Mouse (Mus musculus) embryonic facial prominence, embryonic 12.5 days (tissue): Measurements from ENCODE around the gene Stox2. TPM values are rescaled to one million over a fixed set of nuclear protein-coding genes. Genes with fewer than 3 reads are reported as not detected.

Experiments
- ATAC-seq: fragments of 200-750 bp; cut with Nextera tagmentation; 2 replicates; pipeline ENCODE4 v1.8.0; 2017; ENCODE audit not compliant: insufficient number of reproducible peaks, insufficient read depth, low FRiP score, low TSS enrichment
- H3K27ac ChIP-seq: fragments of 300-500 bp; sonication (generic); 2 replicates; pipeline ENCODE4 v1.5.1; 2016; ENCODE audit warnings: mild to moderate bottlenecking
- H3K27me3 ChIP-seq: fragments of 300-500 bp; sonication (generic); 2 replicates; pipeline ENCODE4 v1.6.1; 2016; ENCODE audit warnings: mild to moderate bottlenecking, moderate library complexity
- H3K36me3 ChIP-seq: fragments of 300-500 bp; sonication (generic); 2 replicates; pipeline ENCODE4 v1.6.1; 2016; ENCODE audit warnings: mild to moderate bottlenecking
- H3K4me1 ChIP-seq: fragments of 300-500 bp; sonication (generic); 2 replicates; pipeline ENCODE4 v1.6.1; 2016
- H3K4me2 ChIP-seq: fragments of 300-500 bp; sonication (generic); replicated peaks from 2 replicates; pipeline ENCODE4 v1.6.1; 2016; ENCODE audit warnings: mild to moderate bottlenecking, moderate library complexity
- H3K4me3 ChIP-seq: fragments of 300-500 bp; sonication (generic); 2 replicates; pipeline ENCODE4 v1.5.1; 2016; ENCODE audit warnings: mild to moderate bottlenecking
- H3K9ac ChIP-seq: fragments of 300-500 bp; sonication (generic); 2 replicates; pipeline ENCODE4 v1.6.1; 2016; ENCODE audit warnings: mild to moderate bottlenecking, moderate library complexity
- H3K9me3 ChIP-seq: fragments of 300-500 bp; sonication (generic); 2 replicates; pipeline ENCODE4 v1.6.1; 2016; ENCODE audit warnings: mild to moderate bottlenecking, moderate library complexity
- WGBS: fragments of 180-500 bp; shearing (Covaris S2); methylation state at CpG from one replicate; pipeline ENCODE4 v1.1.7; 2016; 5-methylcytosine and 5-hydroxymethylcytosine counted together
- polyA plus RNA-seq: library from polyadenylated mRNA; unstranded; fragments of >200 nt; fragmentation: Nextera tagmentation; extraction: Ambion mirVana; gene quantifications from 2 replicates; pipeline ENCODE4 v1.2.1, GENCODE M21; 2016

Stox2 gene
- polyA plus RNA-seq, 1 experiment from 2014 or later: 23.9 TPM

- no peaks in the 10 kb centered on the region for H3K9me3 ChIP-seq
- H3K27me3 ChIP-seq: no peaks in the 10 kb centered on the region
- 57% methylated on average over 12 of the region's 12 CpGs for WGBS
- H3K27ac ChIP-seq: no peak overlapping the region
- H3K4me1 ChIP-seq: peaks cover 23% of the 10 kb centered on the region
- no peak for ATAC-seq
- H3K4me3 ChIP-seq: no peak overlapping the region
- H3K4me2 ChIP-seq: no peak overlapping the region
- no peak overlapping the region for H3K9ac ChIP-seq
- 0 out of 2 replicates have a peak, but pooled peaks cover 4% of the 10 kb centered on the region for H3K36me3 ChIP-seq
These were observed 185.2 kb downstream of the Stox2 start for GRCm38 (mm10) chr8:47260751-47261474.

- Histone ChIP-seq H3K4me2 (no peak overlapping the region), H3K4me3 (no peak overlapping the region), H3K27ac (no peak overlapping the region), H3K9ac (no peak overlapping the region), H3K36me3 (no peaks in the 10 kb centered on the region), H3K4me1 (peaks cover 13% of the 10 kb centered on the region; the same call in 1 of the 2 replicates), H3K9me3 (no peaks in the 10 kb centered on the region), H3K27me3 (no peaks in the 10 kb centered on the region)
- no peak for ATAC-seq
- WGBS: 69% methylated on average over 3 of the region's 4 CpGs
These were observed 195.3 kb downstream of the Stox2 start for GRCm38 (mm10) chr8:47250832-47251231.

GRCm38 (mm10) chr8:47245116-47245515 lies 201.0 kb downstream of the Stox2 start:
- Histone ChIP-seq H3K4me2 (no peak overlapping the region), H3K27me3 (no peaks in the 10 kb centered on the region)
- 75% methylated on average over 4 of the region's 4 CpGs for WGBS

GRCm38 (mm10) chr8:47244202-47244601 lies 202.0 kb downstream of the Stox2 start:
- no peaks in the 10 kb centered on the region for H3K9me3 ChIP-seq
- 90% methylated on average over 15 of the region's 15 CpGs for WGBS
- peaks cover 33% of the 10 kb centered on the region for H3K4me1 ChIP-seq
- no peaks in the 10 kb centered on the region for H3K36me3 ChIP-seq
- H3K27me3 ChIP-seq: no peaks in the 10 kb centered on the region
- no peak overlapping the region for H3K9ac ChIP-seq
- no peak overlapping the region for H3K27ac ChIP-seq
- H3K4me2 ChIP-seq: no peak overlapping the region
- H3K4me3 ChIP-seq: no peak overlapping the region
- ATAC-seq: no peak

More at GRCm38 (mm10) chr8:47245116-47245515, 201.0 kb downstream of the Stox2 start:
- Histone ChIP-seq H3K36me3 (no peaks in the 10 kb centered on the region), H3K9me3 (no peaks in the 10 kb centered on the region), H3K27ac (no peak overlapping the region), H3K9ac (no peak overlapping the region), H3K4me3 (no peak overlapping the region), H3K4me1 (peaks cover 29% of the 10 kb centered on the region)
- ATAC-seq: no peak

- Histone ChIP-seq H3K4me3 (no peak overlapping the region), H3K4me2 (peak overlapping the region; percentile 57; the same call in 1 of the 2 replicates), H3K36me3 (no peaks in the 10 kb centered on the region), H3K9ac (no peak overlapping the region), H3K27ac (no peak overlapping the region), H3K27me3 (no peaks in the 10 kb centered on the region), H3K4me1 (peaks cover 33% of the 10 kb centered on the region), H3K9me3 (no peaks in the 10 kb centered on the region)
- 74% methylated on average over 12 of the region's 12 CpGs for WGBS
- no peak for ATAC-seq
These were observed 202.5 kb downstream of the Stox2 start for GRCm38 (mm10) chr8:47243631-47244030.

GRCm38 (mm10) chr8:47243016-47243630 lies 203.0 kb downstream of the Stox2 start:
- Histone ChIP-seq H3K36me3 (no peaks in the 10 kb centered on the region), H3K9ac (no peak overlapping the region; the same call in 1 of the 2 replicates), H3K4me2 (peak overlapping the region; percentile 57), H3K9me3 (no peaks in the 10 kb centered on the region), H3K27ac (0 out of 2 replicates have a peak overlapping the region, but pooled peaks have one; percentile 56), H3K4me1 (peaks cover 33% of the 10 kb centered on the region), H3K4me3 (peak overlapping the region; percentile 28), H3K27me3 (no peaks in the 10 kb centered on the region)
- no peak for ATAC-seq
- 36% methylated on average over 8 of the region's 8 CpGs for WGBS

GRCm38 (mm10) chr8:47242207-47243004 lies 203.8 kb downstream of the Stox2 start:
- Histone ChIP-seq H3K4me2 (peak overlapping the region; percentile 57), H3K4me1 (peaks cover 33% of the 10 kb centered on the region), H3K27ac (peak overlapping the region; percentile 56), H3K4me3 (peak overlapping the region; percentile 28), H3K27me3 (no peaks in the 10 kb centered on the region), H3K36me3 (no peaks in the 10 kb centered on the region), H3K9me3 (no peaks in the 10 kb centered on the region), H3K9ac (no peak overlapping the region; the same call in 1 of the 2 replicates)
- peak; percentile 98 for ATAC-seq
- WGBS: 17% methylated on average over 17 of the region's 17 CpGs

- Histone ChIP-seq H3K4me3 (peak overlapping the region; percentile 28; the same call in 1 of the 2 replicates), H3K9me3 (no peaks in the 10 kb centered on the region), H3K27ac (peak overlapping the region; percentile 56; the same call in 1 of the 2 replicates), H3K36me3 (no peaks in the 10 kb centered on the region), H3K4me2 (peak overlapping the region; percentile 57), H3K9ac (no peak overlapping the region), H3K27me3 (no peaks in the 10 kb centered on the region), H3K4me1 (peaks cover 28% of the 10 kb centered on the region)
- 71% methylated on average over 13 of the region's 13 CpGs for WGBS
- ATAC-seq: no peak
These were observed 204.6 kb downstream of the Stox2 start for GRCm38 (mm10) chr8:47241421-47242078.

GRCm38 (mm10) chr8:47240871-47241270 lies 205.3 kb downstream of the Stox2 start:
- H3K4me1 ChIP-seq: peaks cover 28% of the 10 kb centered on the region
- H3K27ac ChIP-seq: no peak overlapping the region
- no peak overlapping the region for H3K9ac ChIP-seq
- H3K4me3 ChIP-seq: no peak overlapping the region
- H3K4me2 ChIP-seq: no peak overlapping the region
- no peak for ATAC-seq
- no peaks in the 10 kb centered on the region for H3K9me3 ChIP-seq
- WGBS: 74% methylated on average over 4 of the region's 4 CpGs
- no peaks in the 10 kb centered on the region for H3K27me3 ChIP-seq
- no peaks in the 10 kb centered on the region for H3K36me3 ChIP-seq

GRCm38 (mm10) chr8:47240266-47240665 lies 205.9 kb downstream of the Stox2 start:
- Histone ChIP-seq H3K27ac (no peak overlapping the region), H3K4me2 (no peak overlapping the region; the same call in 1 of the 2 replicates), H3K36me3 (no peaks in the 10 kb centered on the region), H3K9ac (no peak overlapping the region), H3K27me3 (no peaks in the 10 kb centered on the region), H3K4me1 (peaks cover 28% of the 10 kb centered on the region), H3K4me3 (no peak overlapping the region), H3K9me3 (no peaks in the 10 kb centered on the region)
- WGBS: 65% methylated on average over 7 of the region's 7 CpGs
- no peak for ATAC-seq

- no peak overlapping the region for H3K4me2 ChIP-seq
- no peak overlapping the region for H3K9ac ChIP-seq
- no peaks in the 10 kb centered on the region for H3K27me3 ChIP-seq
- peaks cover 8% of the 10 kb centered on the region; the same call in 1 of the 2 replicates for H3K4me1 ChIP-seq
- WGBS: 43% methylated on average over 3 of the region's 3 CpGs
- no peak overlapping the region for H3K4me3 ChIP-seq
- H3K36me3 ChIP-seq: no peaks in the 10 kb centered on the region
- no peak overlapping the region for H3K27ac ChIP-seq
- H3K9me3 ChIP-seq: no peaks in the 10 kb centered on the region
- no peak for ATAC-seq
These were observed 214.1 kb downstream of the Stox2 start for GRCm38 (mm10) chr8:47232081-47232480.
